Mouse (Mus musculus): ENCODE measurements around the gene Casp7. TPM values are rescaled to one million over a fixed set of nuclear protein-coding genes. Genes with fewer than 3 reads are reported as not detected.

Casp7 gene
- polyA plus RNA-seq, 1 experiment from 2014 or later: 21.5 TPM

DNA sequence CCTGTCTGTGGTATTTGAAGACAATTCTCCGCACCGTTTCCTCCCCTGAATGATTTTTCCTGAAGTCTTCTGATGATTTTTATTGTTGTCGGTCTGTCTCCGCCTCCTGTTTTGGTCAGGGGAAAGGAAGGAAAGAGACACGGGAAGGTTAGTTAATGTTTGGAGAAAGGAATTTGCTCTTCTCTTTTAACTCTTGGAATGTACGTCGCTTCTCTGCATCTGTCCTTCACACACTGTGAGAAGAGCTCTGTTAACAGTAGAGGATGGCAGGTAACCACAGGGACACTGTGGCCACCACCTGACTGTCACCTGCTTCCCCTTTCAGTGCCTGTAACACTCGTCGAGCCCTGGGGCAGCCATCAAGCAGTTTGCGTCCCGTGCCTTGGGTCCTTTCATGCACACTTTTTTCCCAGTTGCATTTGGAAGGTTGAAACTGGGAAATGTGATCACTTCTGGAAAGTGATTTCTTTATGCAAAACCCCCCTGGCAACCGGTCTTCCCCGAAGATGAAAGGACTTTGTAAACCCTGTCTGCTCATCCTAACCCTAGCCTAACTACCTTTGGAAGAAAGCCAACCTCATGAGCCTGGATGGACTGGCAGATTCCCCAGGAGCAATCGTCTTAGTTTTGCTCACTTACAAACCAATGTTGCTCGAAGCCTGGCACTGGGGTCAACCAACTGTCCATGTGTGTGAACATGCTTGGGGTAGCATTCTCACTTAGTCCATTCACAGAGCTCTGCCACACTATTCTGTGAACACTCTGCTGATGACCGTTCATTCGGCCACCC lies 27.9 kb downstream of the Casp7 start:
- DNase-seq (ENCODE audit: low spot score) (no peak), ATAC-seq (ENCODE audit: low read depth) (no peak)
- H3K4me3 ChIP-seq (ENCODE audit: low read depth, low read length): no peak overlapping the region
- H3K4me2 ChIP-seq (ENCODE audit: low read depth, low read length): no peak overlapping the region
- no peaks in the 10 kb centered on the region for H3K9me3 ChIP-seq (ENCODE audit: control insufficient read depth, low read length)
- no peaks in the 10 kb centered on the region for H3K4me1 ChIP-seq (ENCODE audit: control insufficient read depth, insufficient read depth, low read length)
- no peaks in the 10 kb centered on the region for H3K36me3 ChIP-seq (ENCODE audit: control insufficient read depth, insufficient read depth, low read length)
- WGBS: 71% methylated on average over 17 of the region's 17 CpGs
- H3K27me3 ChIP-seq (replicated peaks; ENCODE audit: control insufficient read depth, insufficient read depth, low read length): no peaks in the 10 kb centered on the region
- H3K9ac ChIP-seq (ENCODE audit: low read depth, low read length): no peak overlapping the region
- no peak overlapping the region for H3K27ac ChIP-seq (replicated peaks; ENCODE audit: low read depth, low read length)

GRCm38 (mm10) chr19:56425492-56425891 lies 28.6 kb downstream of the Casp7 start:
- H3K9ac ChIP-seq (ENCODE audit: low read depth, low read length): no peak overlapping the region
- DNase-seq (ENCODE audit: low spot score) (no peak), ATAC-seq (ENCODE audit: low read depth) (no peak)
- no peaks in the 10 kb centered on the region for H3K36me3 ChIP-seq (ENCODE audit: control insufficient read depth, insufficient read depth, low read length)
- H3K4me2 ChIP-seq (ENCODE audit: low read depth, low read length): no peak overlapping the region
- no peaks in the 10 kb centered on the region for H3K9me3 ChIP-seq (ENCODE audit: control insufficient read depth, low read length)
- H3K27me3 ChIP-seq (replicated peaks; ENCODE audit: control insufficient read depth, insufficient read depth, low read length): no peaks in the 10 kb centered on the region
- no peak overlapping the region for H3K4me3 ChIP-seq (ENCODE audit: low read depth, low read length)
- 55% methylated on average over 7 of the region's 9 CpGs for WGBS
- no peaks in the 10 kb centered on the region for H3K4me1 ChIP-seq (ENCODE audit: control insufficient read depth, insufficient read depth, low read length)
- H3K27ac ChIP-seq (replicated peaks; ENCODE audit: low read depth, low read length): no peak overlapping the region

DNA sequence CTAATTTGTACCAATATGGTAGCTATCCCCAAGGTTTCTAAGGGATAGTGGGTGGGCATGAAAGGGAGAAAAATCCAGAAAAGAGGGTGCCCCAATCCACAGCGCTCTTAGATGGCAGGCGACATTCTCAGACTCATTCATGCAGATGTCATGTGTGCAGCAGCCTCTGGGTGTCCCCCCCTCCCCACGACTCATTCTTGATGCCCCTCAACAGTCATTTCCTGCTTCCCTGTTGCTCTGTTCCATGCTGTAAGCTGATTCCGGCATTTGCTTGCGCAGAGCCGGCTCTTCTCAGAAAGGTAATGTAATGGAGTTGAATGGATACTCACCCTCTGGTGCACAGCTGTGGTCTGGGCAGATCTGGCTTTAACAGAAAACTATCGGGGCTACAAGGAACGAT lies 33.4 kb downstream of the Casp7 start:
- no peaks in the 10 kb centered on the region for H3K4me1 ChIP-seq (ENCODE audit: control insufficient read depth, insufficient read depth, low read length)
- no peak overlapping the region for H3K4me3 ChIP-seq (ENCODE audit: low read depth, low read length)
- no peaks in the 10 kb centered on the region for H3K9me3 ChIP-seq (ENCODE audit: control insufficient read depth, low read length)
- peaks cover 9% of the 10 kb centered on the region; the same call in 1 of the 2 replicates for H3K36me3 ChIP-seq (ENCODE audit: control insufficient read depth, insufficient read depth, low read length)
- H3K27ac ChIP-seq (replicated peaks; ENCODE audit: low read depth, low read length): no peak overlapping the region
- ATAC-seq (ENCODE audit: low read depth): peak; percentile 63; the same call in 1 of the 2 replicates
- H3K4me2 ChIP-seq (ENCODE audit: low read depth, low read length): no peak overlapping the region
- no peaks in the 10 kb centered on the region for H3K27me3 ChIP-seq (replicated peaks; ENCODE audit: control insufficient read depth, insufficient read depth, low read length)
- H3K9ac ChIP-seq (ENCODE audit: low read depth, low read length): no peak overlapping the region
- DNase-seq (ENCODE audit: low spot score): peak; percentile 51
- 48% methylated on average over 8 of the region's 8 CpGs for WGBS

- Histone ChIP-seq H3K9ac (ENCODE audit: low read depth, low read length) (no peak overlapping the region; the same call in 1 of the 2 replicates), H3K4me3 (ENCODE audit: low read depth, low read length) (no peak overlapping the region), H3K36me3 (ENCODE audit: control insufficient read depth, insufficient read depth, low read length) (peaks cover 14% of the 10 kb centered on the region; the same call in 1 of the 2 replicates), H3K27ac (replicated peaks; ENCODE audit: low read depth, low read length) (no peak overlapping the region), H3K4me1 (ENCODE audit: control insufficient read depth, insufficient read depth, low read length) (no peaks in the 10 kb centered on the region), H3K9me3 (ENCODE audit: control insufficient read depth, low read length) (no peaks in the 10 kb centered on the region), H3K4me2 (ENCODE audit: low read depth, low read length) (no peak overlapping the region), H3K27me3 (replicated peaks; ENCODE audit: control insufficient read depth, insufficient read depth, low read length) (no peaks in the 10 kb centered on the region)
- ATAC-seq (ENCODE audit: low read depth): 0 out of 2 replicates have a peak, but pooled peaks have one; percentile 9
- WGBS: 52% methylated on average over 10 of the region's 10 CpGs
- peak; percentile 27 for DNase-seq (ENCODE audit: low spot score)
Observed at GRCm38 (mm10) chr19:56432706-56433105, 35.8 kb downstream of the Casp7 start.

DNA sequence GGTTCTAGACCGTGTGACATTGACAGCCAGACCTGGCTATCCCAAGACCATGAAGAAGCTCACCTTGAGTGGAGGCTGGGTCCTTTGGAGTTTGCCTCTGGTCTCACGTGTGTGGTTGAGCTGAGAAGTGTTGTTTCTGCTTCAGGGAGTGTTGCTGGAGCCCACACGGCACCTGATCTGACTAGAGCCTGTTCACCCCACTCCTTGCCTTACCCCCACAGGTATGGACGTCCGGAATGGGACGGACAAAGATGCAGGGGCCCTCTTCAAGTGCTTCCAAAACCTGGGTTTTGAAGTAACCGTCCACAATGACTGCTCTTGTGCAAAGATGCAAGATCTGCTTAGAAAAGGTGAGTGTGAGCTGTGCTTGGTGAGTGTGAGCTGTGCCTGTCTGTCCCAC lies 36.7 kb downstream of the Casp7 start:
- H3K4me3 ChIP-seq (ENCODE audit: low read depth, low read length): no peak overlapping the region
- no peaks in the 10 kb centered on the region for H3K27me3 ChIP-seq (replicated peaks; ENCODE audit: control insufficient read depth, insufficient read depth, low read length)
- DNase-seq (ENCODE audit: low spot score) (no peak), ATAC-seq (ENCODE audit: low read depth) (no peak)
- no peaks in the 10 kb centered on the region for H3K9me3 ChIP-seq (ENCODE audit: control insufficient read depth, low read length)
- 86% methylated on average over 7 of the region's 7 CpGs for WGBS
- H3K9ac ChIP-seq (ENCODE audit: low read depth, low read length): no peak overlapping the region
- peaks cover 14% of the 10 kb centered on the region; the same call in 1 of the 2 replicates for H3K36me3 ChIP-seq (ENCODE audit: control insufficient read depth, insufficient read depth, low read length)
- H3K4me1 ChIP-seq (ENCODE audit: control insufficient read depth, insufficient read depth, low read length): no peaks in the 10 kb centered on the region
- H3K4me2 ChIP-seq (ENCODE audit: low read depth, low read length): no peak overlapping the region
- H3K27ac ChIP-seq (replicated peaks; ENCODE audit: low read depth, low read length): no peak overlapping the region

DNA sequence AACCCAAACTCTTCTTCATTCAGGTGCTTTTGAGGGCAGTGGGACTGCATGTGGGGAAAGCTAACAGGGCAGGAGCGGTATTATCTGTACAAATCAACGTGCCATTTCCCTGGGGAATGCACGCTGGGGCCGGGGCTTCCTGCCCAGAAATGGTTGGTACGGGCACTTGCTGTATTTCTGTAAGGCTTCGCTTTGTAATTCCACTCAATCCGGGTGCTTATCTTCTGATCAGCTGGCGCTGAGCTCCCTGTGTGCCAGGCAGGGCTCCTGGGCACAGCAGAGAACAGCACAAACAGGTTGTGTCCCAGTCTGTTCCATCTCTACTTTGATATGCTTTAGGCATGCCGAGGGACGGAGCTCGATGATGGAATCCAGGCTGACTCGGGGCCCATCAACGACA lies 39.5 kb downstream of the Casp7 start:
- Histone ChIP-seq H3K27me3 (replicated peaks; ENCODE audit: control insufficient read depth, insufficient read depth, low read length) (no peaks in the 10 kb centered on the region), H3K36me3 (ENCODE audit: control insufficient read depth, insufficient read depth, low read length) (peaks cover 18% of the 10 kb centered on the region; the same call in 1 of the 2 replicates), H3K4me2 (ENCODE audit: low read depth, low read length) (no peak overlapping the region), H3K9ac (ENCODE audit: low read depth, low read length) (no peak overlapping the region), H3K4me3 (ENCODE audit: low read depth, low read length) (no peak overlapping the region), H3K9me3 (ENCODE audit: control insufficient read depth, low read length) (no peaks in the 10 kb centered on the region), H3K4me1 (ENCODE audit: control insufficient read depth, insufficient read depth, low read length) (no peaks in the 10 kb centered on the region), H3K27ac (replicated peaks; ENCODE audit: low read depth, low read length) (no peak overlapping the region)
- ATAC-seq (ENCODE audit: low read depth) (no peak), DNase-seq (ENCODE audit: low spot score) (no peak)
- WGBS: 85% methylated on average over 13 of the region's 13 CpGs

DNA sequence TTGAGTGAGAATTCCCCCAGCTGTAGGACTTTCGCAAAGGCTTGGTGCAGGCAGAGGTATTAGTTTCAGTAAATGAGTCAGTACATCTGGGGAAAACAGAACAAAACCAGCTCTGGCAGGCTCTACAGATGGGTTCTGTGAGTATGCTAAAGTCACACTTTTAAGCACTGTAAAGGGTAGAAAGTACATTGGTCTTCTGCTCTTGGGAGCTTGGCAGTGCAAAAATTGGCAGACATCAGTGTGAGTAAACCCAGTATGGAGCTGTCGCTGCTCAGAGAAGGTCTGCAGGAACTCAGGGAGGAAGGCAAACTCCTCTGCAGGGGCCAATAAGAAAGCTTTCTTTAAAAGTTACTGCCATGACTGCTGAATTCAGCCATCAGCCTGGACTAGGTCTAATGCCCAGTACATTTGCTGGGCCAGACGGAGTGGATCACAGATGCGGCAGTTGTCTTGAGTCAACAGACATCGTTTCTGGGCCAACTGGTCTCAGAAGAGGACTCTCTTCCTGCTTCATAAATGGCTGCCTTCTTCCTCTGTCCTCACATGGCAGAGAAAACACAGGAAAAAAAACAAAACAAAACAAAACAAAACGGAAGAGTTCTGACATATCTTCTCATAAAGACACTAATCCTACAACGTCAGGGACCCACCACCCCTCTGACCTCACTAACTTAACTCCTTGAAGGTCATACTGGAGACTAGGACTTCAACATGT lies 41.6 kb downstream of the Casp7 start:
- H3K27me3 ChIP-seq (replicated peaks; ENCODE audit: control insufficient read depth, insufficient read depth, low read length): no peaks in the 10 kb centered on the region
- no peak overlapping the region for H3K9ac ChIP-seq (ENCODE audit: low read depth, low read length)
- no peaks in the 10 kb centered on the region for H3K4me1 ChIP-seq (ENCODE audit: control insufficient read depth, insufficient read depth, low read length)
- no peak overlapping the region; the same call in 1 of the 2 replicates for H3K27ac ChIP-seq (replicated peaks; ENCODE audit: low read depth, low read length)
- H3K4me2 ChIP-seq (ENCODE audit: low read depth, low read length): no peak overlapping the region
- no peak overlapping the region for H3K4me3 ChIP-seq (ENCODE audit: low read depth, low read length)
- DNase-seq (ENCODE audit: low spot score) (peak; percentile 27), ATAC-seq (ENCODE audit: low read depth) (no peak; the same call in 1 of the 2 replicates)
- 73% methylated on average over 7 of the region's 7 CpGs for WGBS
- H3K9me3 ChIP-seq (ENCODE audit: control insufficient read depth, low read length): no peaks in the 10 kb centered on the region
- H3K36me3 ChIP-seq (ENCODE audit: control insufficient read depth, insufficient read depth, low read length): peaks cover 18% of the 10 kb centered on the region; the same call in 1 of the 2 replicates

GRCm38 (mm10) chr19:56439072-56439434 lies 42.1 kb downstream of the Casp7 start:
- peaks cover 14% of the 10 kb centered on the region; the same call in 1 of the 2 replicates for H3K36me3 ChIP-seq (ENCODE audit: control insufficient read depth, insufficient read depth, low read length)
- no peak overlapping the region for H3K4me3 ChIP-seq (ENCODE audit: low read depth, low read length)
- ATAC-seq (ENCODE audit: low read depth) (no peak), DNase-seq (ENCODE audit: low spot score) (no peak)
- no peak overlapping the region for H3K9ac ChIP-seq (ENCODE audit: low read depth, low read length)
- no peak overlapping the region for H3K4me2 ChIP-seq (ENCODE audit: low read depth, low read length)
- WGBS: 78% methylated on average over 6 of the region's 6 CpGs
- no peaks in the 10 kb centered on the region for H3K9me3 ChIP-seq (ENCODE audit: control insufficient read depth, low read length)
- no peak overlapping the region for H3K27ac ChIP-seq (replicated peaks; ENCODE audit: low read depth, low read length)
- no peaks in the 10 kb centered on the region for H3K27me3 ChIP-seq (replicated peaks; ENCODE audit: control insufficient read depth, insufficient read depth, low read length)
- H3K4me1 ChIP-seq (ENCODE audit: control insufficient read depth, insufficient read depth, low read length): no peaks in the 10 kb centered on the region; the same call in 1 of the 2 replicates

Measured in embryonic facial prominence, embryonic 14.5 days (tissue).